Mouse (Mus musculus): Measurements from ENCODE around the gene Slc26a9.

GRCm38 (mm10) chr1:131769296-131769695 lies 25.5 kb downstream of the Slc26a9 start:
- TF ChIP-seq CTCF (conservative IDR thresholded peaks at IDR 0.05; ENCODE audit: low read length): no peak
- no peak for TF ChIP-seq POU5F1 (IDR thresholded peaks at IDR 0.05; ENCODE audit: borderline replicate concordance, low read length)

All from E14TG2a.4 (cell line).